Mouse (Mus musculus) liver, postnatal 0 days (tissue): ENCODE data around the gene Arl5c.

Source experiments
- CTCF ChIP-seq: sonication (generic); IDR thresholded peaks from 2 replicates; pipeline ENCODE4 v1.5.1; 2016; ENCODE audit warnings: antibody characterized with exemption, low read depth
- EP300 ChIP-seq: IDR thresholded peaks from 2 replicates; pipeline ENCODE4 v1.6.1; 2016; ENCODE audit warnings: antibody characterized with exemption, low read depth, mild to moderate bottlenecking

GRCm38 (mm10) chr11:97949703-97950475 lies 46.1 kb downstream of the Arl5c start:
- TF ChIP-seq CTCF: no peak
- peak; percentile 46; the same call in 1 of the 2 replicates for TF ChIP-seq EP300
